Mouse (Mus musculus) embryonic fibroblast, embryonic 13.5 days (primary cell): ENCODE results near the gene Snap23.

Experiments
- CTCF ChIP-seq: IDR thresholded peaks from 2 replicates; pipeline ENCODE4 v1.5.1; 2011; ENCODE audit warnings: mild to moderate bottlenecking, control low read depth, low read length, moderate library complexity, borderline replicate concordance; ENCODE audit not compliant: insufficient read depth
- POLR2A ChIP-seq: IDR thresholded peaks from 2 replicates; pipeline ENCODE4 v1.6.1; 2011; ENCODE audit warnings: low read depth, mild to moderate bottlenecking, control low read depth, low read length, moderate library complexity

GRCm38 (mm10) chr2:120561524-120561923, 5.9 kb upstream of the Snap23 start:
- TF ChIP-seq POLR2A (no peak), CTCF (no peak)
